Mouse (Mus musculus) hindbrain, embryonic 16.5 days (tissue): ENCODE data around the gene Glis2. TPM values are rescaled to one million over a fixed set of nuclear protein-coding genes. Genes with fewer than 3 reads are reported as not detected.

Experiments
- ATAC-seq: fragments of 200-750 bp; cut with Nextera tagmentation; 2 replicates; pipeline ENCODE4 v1.8.0; 2017; ENCODE audit warnings: moderate TSS enrichment, moderate library complexity
- H3K27ac ChIP-seq: fragments of 300-500 bp; sonication (generic); 2 replicates; pipeline ENCODE4 v1.5.1; 2014; ENCODE audit warnings: low read depth, mild to moderate bottlenecking, control low read depth, low read length, moderate library complexity
- H3K27me3 ChIP-seq: fragments of 300-500 bp; sonication (generic); replicated peaks from 2 replicates; pipeline ENCODE4 v1.6.1; 2014; ENCODE audit warnings: low read length; ENCODE audit not compliant: control insufficient read depth, insufficient read depth
- H3K36me3 ChIP-seq: fragments of 300-500 bp; sonication (generic); 2 replicates; pipeline ENCODE4 v1.6.1; 2014; ENCODE audit warnings: mild to moderate bottlenecking, low read length, moderate library complexity, mixed read lengths; ENCODE audit not compliant: control insufficient read depth, insufficient read depth
- H3K4me1 ChIP-seq: fragments of 300-500 bp; sonication (generic); 2 replicates; pipeline ENCODE4 v1.6.1; 2014; ENCODE audit warnings: low read depth, low read length; ENCODE audit not compliant: control insufficient read depth, insufficient read depth
- H3K4me2 ChIP-seq: fragments of 300-500 bp; sonication (generic); 2 replicates; pipeline ENCODE4 v1.6.1; 2014; ENCODE audit warnings: mild to moderate bottlenecking, low read length, control low read depth, moderate library complexity
- H3K4me3 ChIP-seq: fragments of 300-500 bp; sonication (generic); 2 replicates; pipeline ENCODE4 v1.5.1; 2014; ENCODE audit warnings: mild to moderate bottlenecking, low read length, control low read depth, moderate library complexity
- H3K9ac ChIP-seq: fragments of 300-500 bp; sonication (generic); 2 replicates; pipeline ENCODE4 v1.6.1; 2014; ENCODE audit warnings: low read depth, mild to moderate bottlenecking, control low read depth, low read length, moderate library complexity
- H3K9me3 ChIP-seq: fragments of 300-500 bp; sonication (generic); 2 replicates; pipeline ENCODE4 v1.6.1; 2014; ENCODE audit warnings: mild to moderate bottlenecking, low read length, moderate library complexity; ENCODE audit not compliant: control insufficient read depth
- WGBS: fragments of 180-500 bp; shearing (Covaris S2); extraction: QIAGEN DNeasy Blood & Tissue Kit; methylation state at CpG from one replicate; pipeline ENCODE4 v1.1.7; 2014; 5-methylcytosine and 5-hydroxymethylcytosine counted together
- polyA plus RNA-seq: library from polyadenylated mRNA; unstranded; fragments of >200 nt; fragmentation: Nextera tagmentation; extraction: Ambion mirVana; gene quantifications from 2 replicates; pipeline ENCODE4 v1.2.1, GENCODE M21; 2015

Glis2 gene
- polyA plus RNA-seq, 1 experiment from 2014 or later, result 14.2 TPM

- Histone ChIP-seq H3K27me3 (no peaks in the 10 kb centered on the region), H3K4me3 (no peak overlapping the region), H3K9me3 (no peaks in the 10 kb centered on the region), H3K4me1 (peaks cover 10% of the 10 kb centered on the region), H3K36me3 (no peaks in the 10 kb centered on the region), H3K27ac (no peak overlapping the region), H3K4me2 (no peak overlapping the region), H3K9ac (no peak overlapping the region)
- ATAC-seq, result no peak
- WGBS, result 100% methylated on average over 1 of the region's 1 CpGs
Observed at GRCm38 (mm10) chr16:4555555-4555954, 39.0 kb upstream of the Glis2 start.

- Histone ChIP-seq H3K27ac (no peak overlapping the region), H3K4me2 (peak overlapping the region; percentile 89), H3K4me1 (peaks cover 10% of the 10 kb centered on the region), H3K4me3 (peak overlapping the region; percentile 73; the same call in 1 of the 2 replicates), H3K36me3 (no peaks in the 10 kb centered on the region), H3K9me3 (no peaks in the 10 kb centered on the region), H3K9ac (peak overlapping the region; percentile 9; the same call in 1 of the 2 replicates), H3K27me3 (no peaks in the 10 kb centered on the region)
- WGBS, result 83% methylated on average over 1 of the region's 1 CpGs
- ATAC-seq, result no peak
Observed at GRCm38 (mm10) chr16:4557085-4557484, 37.4 kb upstream of the Glis2 start.

- Histone ChIP-seq H3K4me3 (peak overlapping the region; percentile 73), H3K4me2 (peak overlapping the region; percentile 89), H3K27ac (peak overlapping the region; percentile 96), H3K9ac (peak overlapping the region; percentile 83), H3K9me3 (no peaks in the 10 kb centered on the region), H3K36me3 (no peaks in the 10 kb centered on the region), H3K4me1 (peaks cover 10% of the 10 kb centered on the region), H3K27me3 (no peaks in the 10 kb centered on the region)
- WGBS, result 0% methylated on average over 19 of the region's 19 CpGs
- peak; percentile 32 for ATAC-seq
Observed at GRCm38 (mm10) chr16:4557949-4558348, 36.6 kb upstream of the Glis2 start.

- H3K9me3 ChIP-seq, result no peaks in the 10 kb centered on the region
- H3K27ac ChIP-seq, result peak overlapping the region; percentile 96
- H3K36me3 ChIP-seq, result no peaks in the 10 kb centered on the region
- peak overlapping the region; percentile 89 for H3K4me2 ChIP-seq
- peak; percentile 93 for ATAC-seq
- WGBS, result under 1% methylated on average over 38 of the region's 38 CpGs
- no peaks in the 10 kb centered on the region for H3K27me3 ChIP-seq
- peak overlapping the region; percentile 83 for H3K9ac ChIP-seq
- H3K4me1 ChIP-seq, result peaks cover 10% of the 10 kb centered on the region
- peak overlapping the region; percentile 73 for H3K4me3 ChIP-seq
Observed at GRCm38 (mm10) chr16:4558384-4558979, 36.0 kb upstream of the Glis2 start.

- H3K9ac ChIP-seq, result peak overlapping the region; percentile 83
- H3K36me3 ChIP-seq, result no peaks in the 10 kb centered on the region
- peaks cover 10% of the 10 kb centered on the region for H3K4me1 ChIP-seq
- peak; percentile 56 for ATAC-seq
- H3K4me3 ChIP-seq, result peak overlapping the region; percentile 73
- H3K27me3 ChIP-seq, result no peaks in the 10 kb centered on the region
- H3K27ac ChIP-seq, result peak overlapping the region; percentile 96
- no peaks in the 10 kb centered on the region for H3K9me3 ChIP-seq
- peak overlapping the region; percentile 89 for H3K4me2 ChIP-seq
- WGBS, result 0% methylated on average over 43 of the region's 43 CpGs
Observed at GRCm38 (mm10) chr16:4558980-4559631, 35.4 kb upstream of the Glis2 start.

GRCm38 (mm10) chr16:4559715-4560144, 34.8 kb upstream of the Glis2 start, which contains the start of gene Tfap4:
TSS of gene Tfap4 (minus strand) at chr16:4559854.
- H3K9me3 ChIP-seq, result no peaks in the 10 kb centered on the region
- H3K27ac ChIP-seq, result peak within 1 kb of the TSS; percentile 96
- peak within 1 kb of the TSS; percentile 89 for H3K4me2 ChIP-seq
- peak within 1 kb of the TSS; percentile 83 for H3K9ac ChIP-seq
- H3K4me1 ChIP-seq, result peaks cover 10% of the 10 kb centered on the region
- 0% methylated on average over 17 of the region's 17 CpGs for WGBS
- ATAC-seq, result peak; percentile 25
- H3K36me3 ChIP-seq, result no peaks in the 10 kb centered on the region
- H3K27me3 ChIP-seq, result no peaks in the 10 kb centered on the region
- peak within 1 kb of the TSS; percentile 73 for H3K4me3 ChIP-seq

- WGBS, result 1% methylated on average over 40 of the region's 43 CpGs
- peak overlapping the region; percentile 96 for H3K27ac ChIP-seq
Observed at GRCm38 (mm10) chr16:4560145-4560952, 34.2 kb upstream of the Glis2 start.

GRCm38 (mm10) chr16:4567912-4568311, 26.6 kb upstream of the Glis2 start:
- Histone ChIP-seq H3K4me2 (no peak overlapping the region), H3K36me3 (no peaks in the 10 kb centered on the region), H3K27me3 (no peaks in the 10 kb centered on the region), H3K9me3 (no peaks in the 10 kb centered on the region), H3K4me1 (no peaks in the 10 kb centered on the region), H3K9ac (no peak overlapping the region), H3K4me3 (no peak overlapping the region), H3K27ac (no peak overlapping the region)
- WGBS, result 21% methylated on average over 4 of the region's 4 CpGs
- ATAC-seq, result no peak

More at GRCm38 (mm10) chr16:4560145-4560952, 34.2 kb upstream of the Glis2 start:
- Histone ChIP-seq H3K9ac (peak overlapping the region; percentile 83), H3K36me3 (no peaks in the 10 kb centered on the region), H3K9me3 (no peaks in the 10 kb centered on the region), H3K4me2 (peak overlapping the region; percentile 89), H3K4me1 (peaks cover 10% of the 10 kb centered on the region), H3K27me3 (no peaks in the 10 kb centered on the region), H3K4me3 (peak overlapping the region; percentile 73)
- peak; percentile 37 for ATAC-seq

GRCm38 (mm10) chr16:4570737-4571136, 23.8 kb upstream of the Glis2 start:
- Histone ChIP-seq H3K27me3 (no peaks in the 10 kb centered on the region), H3K9ac (no peak overlapping the region; the same call in 1 of the 2 replicates), H3K36me3 (no peaks in the 10 kb centered on the region), H3K9me3 (no peaks in the 10 kb centered on the region), H3K4me2 (no peak overlapping the region), H3K27ac (no peak overlapping the region), H3K4me3 (no peak overlapping the region), H3K4me1 (no peaks in the 10 kb centered on the region)
- 67% methylated on average over 4 of the region's 4 CpGs for WGBS
- ATAC-seq, result no peak
